Mouse (Mus musculus) left cerebral cortex, adult 11 months (tissue): ENCODE results near the gene Fkbp11.
"Not testable (repeated sequence)": the region's sequence is repeated elsewhere in the genome, so short reads cannot be mapped to it uniquely, and the experiment has no call there.

Experiments used
- DNase-seq: peaks from one replicate; pipeline ENCODE4 v3.0.0; 2022; ENCODE audit warnings: low spot score

Fkbp11 gene

GRCm38 (mm10) chr15:98727443-98728321, at the start of gene Fkbp11:
Fkbp11 (minus strand) TSS chr15:98728198.
- DNase-seq, result no peak

GRCm38 (mm10) chr15:98777762-98778161, 49.8 kb upstream of the Fkbp11 start, which contains the start of gene Wnt10b:
Wnt10b (minus strand) TSS chr15:98778150.
- DNase-seq, result no peak

- no peak for DNase-seq
These were observed 49.1 kb upstream of the Fkbp11 start for GRCm38 (mm10) chr15:98777005-98777616.

GRCm38 (mm10) chr15:98776280-98777004, 48.4 kb upstream of the Fkbp11 start:
- DNase-seq, result no peak

GRCm38 (mm10) chr15:98775533-98775932, 47.5 kb upstream of the Fkbp11 start:
- no peak for DNase-seq

GRCm38 (mm10) chr15:98774096-98774495, 46.1 kb upstream of the Fkbp11 start:
- no peak for DNase-seq

GRCm38 (mm10) chr15:98772511-98773211, 44.7 kb upstream of the Fkbp11 start:
- DNase-seq, result no peak

GRCm38 (mm10) chr15:98771813-98772425, 43.9 kb upstream of the Fkbp11 start:
- no peak for DNase-seq

- DNase-seq, result no peak
These were observed 40.3 kb upstream of the Fkbp11 start for GRCm38 (mm10) chr15:98768259-98768658.

- DNase-seq, result no peak
These were observed 37.9 kb upstream of the Fkbp11 start for GRCm38 (mm10) chr15:98765929-98766328.

- DNase-seq, result peak; percentile 92
These were observed 34.9 kb upstream of the Fkbp11 start, which contains the start of gene Arf3 for GRCm38 (mm10) chr15:98762670-98763529. Arf3 (minus strand) TSS chr15:98763214.

GRCm38 (mm10) chr15:98762201-98762621, 34.2 kb upstream of the Fkbp11 start:
- DNase-seq, result peak; percentile 66

- DNase-seq, result no peak
These were observed 26.1 kb upstream of the Fkbp11 start for GRCm38 (mm10) chr15:98754125-98754524.

- no peak for DNase-seq
These were observed 25.0 kb upstream of the Fkbp11 start for GRCm38 (mm10) chr15:98753021-98753423.

GRCm38 (mm10) chr15:98749093-98749492, 21.1 kb upstream of the Fkbp11 start:
- DNase-seq, result no peak

- DNase-seq, result no peak
These were observed 19.3 kb upstream of the Fkbp11 start for GRCm38 (mm10) chr15:98747296-98747695.

- no peak for DNase-seq
These were observed 18.5 kb upstream of the Fkbp11 start for GRCm38 (mm10) chr15:98746344-98746965.

- not testable (repeated sequence) for DNase-seq
These were observed 15.9 kb upstream of the Fkbp11 start for GRCm38 (mm10) chr15:98743863-98744262.

- DNase-seq, result no peak
These were observed 14.9 kb upstream of the Fkbp11 start for GRCm38 (mm10) chr15:98742766-98743428.
